Mouse (Mus musculus): ENCODE data around the gene Tspan7.

DNA sequence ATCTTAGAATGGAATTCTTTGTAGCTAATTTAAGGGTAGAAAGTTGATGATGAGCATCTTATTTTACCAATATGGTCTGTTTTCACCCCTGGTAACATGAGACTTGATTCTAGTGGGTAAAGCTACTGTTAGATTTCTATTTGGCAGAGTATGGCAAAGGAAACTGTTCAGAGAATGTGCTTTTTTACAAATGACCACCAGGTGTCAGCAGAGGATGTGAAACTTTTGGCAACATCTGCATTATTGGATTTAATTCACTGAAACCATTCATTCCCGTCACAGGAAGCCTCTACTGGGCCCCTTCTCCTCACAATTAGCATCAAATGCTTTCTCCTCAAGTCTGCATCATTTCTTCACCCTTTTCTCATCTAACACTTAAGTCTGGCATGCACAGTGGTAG lies 92.4 kb downstream of the Tspan7 start:
- TF ChIP-seq CTCF (IDR thresholded peaks at IDR 0.05; ENCODE audit: borderline replicate concordance, insufficient read depth, low read depth, low read length) (peak; percentile 36; the same call in 1 of the 2 replicates), POLR2A (IDR thresholded peaks at IDR 0.05; ENCODE audit: borderline replicate concordance, insufficient read depth, low read length) (no peak)
